Mouse (Mus musculus): Measurements from ENCODE around the gene Rbm39. TPM values are rescaled to one million over a fixed set of nuclear protein-coding genes. Genes with fewer than 3 reads are reported as not detected.

The Rbm39 gene
- 307 and 357 TPM in 2 replicates for polyA plus RNA-seq (2012; rRNA removed)

DNA sequence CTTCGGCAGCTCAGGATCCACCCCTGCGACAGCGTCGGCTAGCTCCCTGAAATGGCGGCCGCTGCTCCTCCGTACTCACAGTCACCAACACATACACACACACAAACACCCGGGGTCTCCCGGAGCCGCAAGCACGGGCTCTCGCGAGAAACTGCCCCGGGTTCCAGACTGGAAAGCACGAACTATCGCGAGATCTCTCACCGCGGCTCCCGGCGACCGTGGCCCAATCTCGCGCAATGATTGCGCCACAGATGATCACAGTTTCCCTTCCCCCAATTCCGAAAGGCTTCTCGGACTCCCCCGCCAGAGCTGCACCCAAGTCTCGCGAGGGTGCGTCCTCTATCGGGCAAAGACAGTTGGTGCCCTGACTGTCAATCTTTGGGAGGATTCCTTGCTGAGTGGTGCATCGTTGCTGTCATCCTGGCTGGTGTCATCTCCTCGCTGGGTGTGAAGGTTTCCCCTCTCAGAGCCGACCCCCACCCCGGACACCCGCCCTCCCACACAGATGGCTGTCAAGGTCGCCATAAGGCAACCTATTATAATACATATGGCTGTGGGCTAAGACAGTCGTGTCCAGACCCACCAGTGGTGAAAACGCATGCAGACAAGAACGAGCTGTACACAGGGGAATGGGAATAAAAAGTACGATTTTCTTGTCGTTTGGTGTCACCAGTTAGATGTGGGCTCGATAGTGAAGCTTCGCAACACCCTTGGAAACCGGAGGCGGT is at the start of gene Rbm39:
Rbm39 (minus strand) TSS at position 145 of the 728 bp plus-strand sequence.

DNA sequence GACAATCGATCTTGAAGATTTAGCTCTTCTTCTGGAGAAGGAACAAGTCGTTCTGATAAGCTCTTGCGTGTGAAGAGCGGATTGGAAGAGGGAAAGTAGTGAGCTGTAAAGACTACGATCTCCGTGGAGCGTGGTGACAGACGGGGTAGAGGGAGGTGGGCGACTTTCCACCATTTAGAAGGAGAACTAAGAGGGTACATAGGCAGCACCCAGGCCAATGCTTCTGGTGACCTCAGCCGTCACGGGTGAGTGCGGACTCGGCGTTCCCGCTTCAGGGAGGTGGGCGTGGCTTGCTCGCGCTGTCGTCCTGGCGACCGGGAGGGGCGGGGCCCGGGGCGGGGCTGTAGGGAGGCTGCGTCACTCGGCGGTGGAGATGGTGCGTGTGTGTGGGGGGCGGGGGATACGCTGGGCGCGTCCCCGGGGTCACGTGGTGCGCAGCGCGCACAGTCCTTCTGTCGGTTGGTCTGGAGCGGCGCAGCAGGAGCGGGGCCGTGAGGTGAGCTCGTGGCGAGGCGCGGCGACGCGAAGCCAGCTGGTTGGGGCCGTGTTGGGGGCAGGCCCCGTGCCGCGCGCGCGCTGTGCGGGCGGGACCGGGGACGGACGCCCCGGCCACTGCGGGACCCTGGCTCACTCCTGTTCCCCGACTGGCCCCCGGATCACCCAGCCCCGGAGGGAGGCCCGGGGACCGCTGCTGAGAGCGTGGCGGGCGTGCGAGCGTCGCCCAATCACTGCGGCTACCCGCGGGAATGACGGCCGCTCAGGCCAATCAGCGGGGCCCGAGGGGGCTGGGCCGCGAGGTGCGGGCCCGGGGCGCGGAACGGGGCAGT is 16.5 kb upstream of the Rbm39 start, which contains the start of gene Phf20:
Phf20 (plus strand) TSS at position 165 of the 827 bp plus-strand sequence.

DNA sequence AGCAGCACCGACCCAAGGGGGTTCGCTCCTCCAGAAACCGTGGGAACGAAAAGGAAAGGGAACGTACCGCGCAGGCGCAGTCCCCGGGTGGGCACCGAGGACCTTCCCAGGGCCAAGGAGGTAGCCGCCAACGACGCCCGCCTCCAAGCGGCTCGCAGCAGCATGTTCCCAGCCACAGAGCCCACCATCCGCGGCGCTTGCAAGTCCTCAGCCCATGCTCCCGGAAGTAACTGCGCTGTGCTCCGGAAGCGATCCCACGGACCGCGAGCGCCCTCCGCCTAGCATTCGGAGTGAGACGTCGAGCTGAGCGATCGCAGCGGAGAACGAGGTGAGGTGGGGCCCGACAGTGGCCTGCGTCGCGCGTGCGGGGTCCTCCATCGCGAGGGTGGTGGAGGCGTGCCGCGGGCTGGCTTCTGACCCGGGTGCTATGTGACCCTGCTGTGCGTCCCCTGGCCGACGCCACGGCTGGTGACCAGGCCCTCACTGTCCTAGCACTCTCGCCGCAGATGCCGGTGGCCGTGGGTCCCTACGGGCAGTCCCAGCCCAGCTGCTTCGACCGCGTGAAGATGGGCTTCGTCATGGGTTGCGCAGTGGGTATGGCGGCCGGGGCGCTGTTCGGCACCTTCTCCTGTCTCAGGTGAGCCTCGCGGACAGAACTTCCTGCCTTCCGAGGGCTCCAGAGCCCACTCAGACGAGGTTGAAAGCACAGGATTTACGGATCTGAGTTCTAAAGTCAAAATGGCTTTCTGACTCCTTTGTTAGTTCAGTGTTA is 35.9 kb downstream of the Rbm39 start, which contains the start of the genes Romo1 and Nfs1:
Romo1 (plus strand) TSS at position 87 of the 772 bp plus-strand sequence.
Nfs1 (minus strand) TSS at position 234 of the 772 bp plus-strand sequence.

DNA sequence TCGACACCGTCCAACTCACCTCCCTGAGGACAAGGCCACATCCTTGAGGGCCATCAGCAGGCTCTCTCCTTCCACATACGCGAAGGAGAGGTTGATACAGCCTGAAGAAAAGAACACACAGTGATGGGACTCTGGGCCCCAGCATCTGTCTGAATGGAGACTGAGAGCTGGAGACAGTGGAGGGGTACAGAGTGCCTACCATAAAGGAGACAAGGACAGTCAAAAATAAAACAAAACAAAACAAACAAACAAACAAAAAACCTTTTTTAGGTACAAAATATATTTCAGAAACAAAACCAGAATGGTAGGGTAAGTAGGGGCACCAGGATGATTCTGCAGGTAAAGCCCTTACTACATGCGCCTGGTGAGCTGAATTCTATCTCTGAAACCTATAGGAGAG is 53.0 kb downstream of the Rbm39 start, which contains the start of gene Gm28036:
Gm28036 (minus strand) TSS at position 101 of the 400 bp plus-strand sequence.

DNA sequence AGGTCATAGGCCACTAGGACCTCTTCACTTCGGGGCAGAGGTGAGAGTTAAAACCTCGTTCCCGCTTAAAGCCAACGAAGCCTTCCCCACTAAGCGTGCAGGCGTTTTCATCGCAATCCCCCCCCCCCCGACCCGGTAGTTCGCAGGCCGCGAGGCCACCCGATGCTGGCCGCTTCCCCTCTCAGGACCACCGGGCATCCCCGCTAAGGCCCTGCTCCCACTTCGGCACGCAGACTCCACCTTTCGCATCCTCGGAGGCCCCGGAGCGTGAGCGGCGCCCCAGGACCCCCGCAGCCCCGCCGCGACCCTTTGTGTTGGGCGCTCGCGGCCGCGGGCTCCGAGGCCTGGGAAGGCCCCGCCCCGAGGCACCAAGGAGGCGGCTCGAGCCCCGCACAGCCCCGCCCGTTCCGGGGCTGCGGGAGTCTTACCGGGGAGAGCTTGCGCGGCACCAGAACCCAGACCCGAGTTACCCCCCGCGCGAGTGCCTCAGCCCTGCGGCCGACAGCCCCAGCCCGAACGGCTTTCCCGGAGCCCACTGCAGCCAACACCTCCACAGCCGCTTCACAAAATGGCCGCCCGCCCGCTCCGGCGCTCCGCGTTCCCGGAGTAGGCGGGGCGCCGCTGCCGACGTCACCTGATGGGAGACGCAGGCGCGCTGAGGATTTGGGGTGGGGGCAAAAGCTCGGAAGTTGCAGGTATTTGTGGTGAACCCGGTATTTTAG is 68.5 kb downstream of the Rbm39 start, which contains the start of the genes Cpne1 and Rbm12:
Cpne1 (minus strand) TSS at position 608 of the 722 bp plus-strand sequence.
Rbm12 (minus strand) TSS at position 621 of the 722 bp plus-strand sequence.

Other genes starting within 250 kb of the Rbm39 start
- 51.2 and 79.7 TPM in 2 replicates for gene Uqcc1, start 249.9 kb downstream of the Rbm39 start, polyA plus RNA-seq (2012; rRNA removed)
- gene Gm15557, start 239.5 kb downstream of the Rbm39 start, polyA plus RNA-seq (2012; rRNA removed), result not detected in 2 replicates
- gene Gdf5, start 234.9 kb downstream of the Rbm39 start, polyA plus RNA-seq (2012; rRNA removed), result 0.66 and 2.9 TPM in 2 replicates
- gene Cep250, start 223.8 kb downstream of the Rbm39 start, polyA plus RNA-seq (2012; rRNA removed), result 30.5 and 45.1 TPM in 2 replicates
- gene 6430550D23Rik, start 172.3 kb downstream of the Rbm39 start, polyA plus RNA-seq (2012; rRNA removed), result 2.1 and 2.9 TPM in 2 replicates
- 201 and 262 TPM in 2 replicates for gene Ergic3, start 172.2 kb downstream of the Rbm39 start, polyA plus RNA-seq (2012; rRNA removed)
- gene Fer1l4, start 127.3 kb downstream of the Rbm39 start, polyA plus RNA-seq (2012; rRNA removed), result 0.04 and 0.14 TPM in 2 replicates
- 7.6 and 10.3 TPM in 2 replicates for gene Spag4, start 115.1 kb downstream of the Rbm39 start, polyA plus RNA-seq (2012; rRNA removed)
- gene Cpne1, start 68.3 kb downstream of the Rbm39 start, polyA plus RNA-seq (2012; rRNA removed), result 75.0 and 96.1 TPM in 2 replicates
- 25.4 and 33.3 TPM in 2 replicates for gene Rbm12, start 68.3 kb downstream of the Rbm39 start, polyA plus RNA-seq (2012; rRNA removed)
- gene Gm28036, start 53.1 kb downstream of the Rbm39 start, polyA plus RNA-seq (2012; rRNA removed), result 4.9 and 10.8 TPM in 2 replicates
- gene Romo1, start 36.2 kb downstream of the Rbm39 start, polyA plus RNA-seq (2012; rRNA removed), result 301 and 635 TPM in 2 replicates
- 30.6 and 34.0 TPM in 2 replicates for gene Nfs1, start 36.1 kb downstream of the Rbm39 start, polyA plus RNA-seq (2012; rRNA removed)
- 25.3 and 33.0 TPM in 2 replicates for gene Phf20, start 16.2 kb upstream of the Rbm39 start, polyA plus RNA-seq (2012; rRNA removed)
- gene Cnbd2, start 132.1 kb upstream of the Rbm39 start, polyA plus RNA-seq (2012; rRNA removed), result 2.8 and 3.6 TPM in 2 replicates
- 65.6 and 166 TPM in 2 replicates for gene Scand1, start 132.5 kb upstream of the Rbm39 start, polyA plus RNA-seq (2012; rRNA removed)
- gene Epb41l1, start 240.7 kb upstream of the Rbm39 start, polyA plus RNA-seq (2012; rRNA removed), result 20.0 and 24.8 TPM in 2 replicates

All from central nervous system, embryonic 11.5 days (tissue).